Mouse (Mus musculus) embryo, embryonic 11.5 days (tissue): ENCODE results near the gene Psg22.
"Not testable (repeated sequence)": the region's sequence is repeated elsewhere in the genome, so short reads cannot be mapped to it uniquely, and the experiment has no call there.

Source experiments
- DNase-seq: peaks from one replicate; pipeline ENCODE4 v3.0.0-alpha.2; 2012; ENCODE audit warnings: low read depth, low spot score

Gene Psg22

GRCm38 (mm10) chr7:18717790-18718189 is at the start of gene Psg22:
TSS of gene Psg22 (plus strand) at chr7:18718090.
- no peak for DNase-seq

- DNase-seq = peak; percentile 17
Measured at GRCm38 (mm10) chr7:18679772-18680171, 38.1 kb upstream of the Psg22 start.

DNA sequence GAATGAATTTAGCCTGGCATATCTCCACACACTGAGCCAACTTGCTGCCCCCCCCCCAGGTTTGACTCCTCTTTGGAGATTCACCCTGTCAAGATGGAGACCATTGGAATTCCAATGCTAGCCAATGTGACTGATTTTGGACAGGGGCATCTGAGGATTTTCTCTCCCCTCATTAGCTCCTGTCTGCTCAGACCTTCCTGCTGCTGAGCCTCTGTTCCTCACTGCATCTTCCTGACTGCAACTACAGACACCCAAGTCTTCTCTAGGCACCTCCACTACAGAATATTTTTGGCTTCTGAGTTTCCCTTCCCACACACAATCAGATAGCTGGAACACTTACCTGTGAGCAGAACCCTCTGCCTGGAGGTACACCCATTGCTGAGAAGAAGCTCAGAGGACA is 32.3 kb upstream of the Psg22 start:
- no peak for DNase-seq

- no peak for DNase-seq
Measured at GRCm38 (mm10) chr7:18686085-18686484, 31.8 kb upstream of the Psg22 start, which contains the start of gene Psg20. TSS of gene Psg20 (minus strand) at chr7:18686185.

- DNase-seq = not testable (repeated sequence)
Measured at GRCm38 (mm10) chr7:18710331-18710730, 7.6 kb upstream of the Psg22 start.

DNA sequence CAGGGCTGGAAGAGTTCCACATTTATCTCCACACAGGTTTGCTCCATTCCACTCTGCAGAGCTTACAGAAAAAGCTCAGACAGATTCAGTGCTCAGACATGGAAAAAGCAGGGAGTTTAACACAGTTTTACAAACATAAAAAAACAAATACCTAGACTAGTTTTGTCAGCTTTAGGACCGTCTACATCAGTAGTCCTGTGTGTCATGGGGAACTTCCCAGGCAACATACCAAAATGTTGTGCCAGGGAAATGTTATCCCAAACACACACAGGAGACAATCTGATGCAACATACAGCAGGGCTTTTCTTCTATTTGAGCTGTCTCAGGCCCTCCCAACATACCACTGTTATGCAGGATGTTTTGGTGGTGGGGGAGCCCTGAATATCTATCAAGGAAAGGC is 7.0 kb upstream of the Psg22 start:
- DNase-seq = no peak

- no peak for DNase-seq
Measured at GRCm38 (mm10) chr7:18715546-18715945, 2.3 kb upstream of the Psg22 start.

DNA sequence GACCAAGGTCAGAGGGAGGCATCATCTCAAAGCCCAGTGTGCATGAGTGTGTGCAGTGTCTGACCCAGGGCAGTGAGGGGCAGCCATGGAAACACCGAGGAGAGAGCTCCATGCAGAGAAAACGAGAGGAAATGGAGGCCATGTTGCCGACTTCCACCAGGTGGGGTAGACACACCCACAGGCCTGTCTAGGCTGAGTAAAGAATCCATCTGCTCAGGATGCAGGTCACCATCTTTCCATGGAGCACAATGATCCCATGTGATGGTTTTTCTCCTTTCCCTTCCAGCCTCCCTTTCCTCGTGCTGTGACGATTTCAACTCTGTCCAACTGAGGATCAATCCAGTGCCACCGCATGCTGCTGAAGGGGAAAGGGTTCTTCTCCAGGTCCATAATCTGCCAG is 6.1 kb downstream of the Psg22 start:
- no peak for DNase-seq

GRCm38 (mm10) chr7:18725931-18726330 is 8.0 kb downstream of the Psg22 start:
- DNase-seq = not testable (repeated sequence)

DNA sequence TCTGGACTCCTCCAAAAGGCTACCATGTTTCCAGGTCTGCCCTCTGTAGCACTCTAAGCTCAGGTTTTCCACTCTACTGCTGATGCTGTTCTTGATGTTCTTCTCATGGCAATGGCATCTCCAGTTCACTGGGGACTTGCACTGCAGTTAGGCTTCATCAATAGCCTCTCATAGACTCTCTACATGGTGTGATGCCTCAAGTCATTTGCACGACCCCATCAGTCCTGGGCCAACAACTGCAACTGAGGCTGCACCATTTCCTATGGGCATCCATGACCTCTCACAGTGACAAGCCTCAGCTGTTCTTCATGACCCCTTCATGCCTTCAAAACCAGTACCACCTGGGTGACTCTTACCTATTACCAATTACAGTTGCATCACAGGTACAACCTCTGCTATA is 10.5 kb downstream of the Psg22 start:
- DNase-seq = no peak

DNA sequence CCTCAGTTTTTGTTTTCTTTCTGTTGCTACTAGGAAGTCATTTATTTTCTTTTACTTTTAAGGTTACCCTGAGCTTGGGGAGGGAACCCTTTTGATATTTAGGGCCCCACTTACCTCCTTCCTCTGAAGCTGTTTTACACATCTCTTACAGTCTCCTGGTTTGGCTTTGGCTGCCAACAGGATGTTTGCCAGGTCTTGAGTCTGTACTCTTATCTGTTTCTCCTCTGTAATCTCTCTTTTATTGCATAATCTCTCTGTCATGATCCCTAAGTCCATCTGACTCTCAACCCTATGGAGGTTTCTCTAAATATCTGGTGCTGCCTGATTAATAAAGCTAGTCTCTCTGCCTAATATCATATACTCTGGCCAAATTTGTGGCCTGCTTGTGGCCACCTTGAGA is 15.2 kb downstream of the Psg22 start:
- DNase-seq = no peak

GRCm38 (mm10) chr7:18734451-18734850 is 16.6 kb downstream of the Psg22 start:
- DNase-seq = no peak

GRCm38 (mm10) chr7:18746189-18746860 is 28.4 kb downstream of the Psg22 start:
- DNase-seq = no peak

GRCm38 (mm10) chr7:18747420-18747819 is 29.5 kb downstream of the Psg22 start:
- DNase-seq = not testable (repeated sequence)

GRCm38 (mm10) chr7:18748994-18749895 is 31.4 kb downstream of the Psg22 start:
- no peak for DNase-seq

DNA sequence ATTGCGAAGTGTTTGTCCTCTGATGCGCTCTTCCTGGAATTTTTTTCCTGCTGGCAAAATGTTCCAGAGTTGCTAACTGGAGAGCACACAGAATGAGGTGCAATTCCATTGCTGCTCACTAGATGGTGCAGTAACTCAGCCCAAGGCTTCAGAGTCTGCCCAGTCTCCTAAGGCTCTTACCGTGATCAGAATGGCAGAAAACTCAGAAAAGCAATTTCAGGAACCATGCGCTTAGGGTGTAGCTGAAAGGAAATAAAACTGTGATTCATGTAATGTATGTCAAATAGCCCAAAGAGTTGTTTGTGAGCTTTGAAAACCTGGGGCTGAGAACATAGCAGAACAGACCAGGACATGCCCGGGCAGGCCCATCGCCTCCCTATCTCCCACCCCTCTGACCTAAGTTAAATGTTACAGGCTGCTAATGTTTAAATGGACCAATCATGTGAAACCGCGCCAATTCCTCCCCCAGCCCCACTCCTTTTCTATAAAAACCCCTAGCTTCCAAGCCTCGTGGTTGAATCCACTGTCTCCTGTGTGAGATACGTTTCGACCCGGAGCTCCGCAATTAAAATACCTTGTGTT is 32.1 kb downstream of the Psg22 start:
- peak; percentile 44 for DNase-seq

GRCm38 (mm10) chr7:18760152-18760551 is 42.3 kb downstream of the Psg22 start:
- DNase-seq = not testable (repeated sequence)

DNA sequence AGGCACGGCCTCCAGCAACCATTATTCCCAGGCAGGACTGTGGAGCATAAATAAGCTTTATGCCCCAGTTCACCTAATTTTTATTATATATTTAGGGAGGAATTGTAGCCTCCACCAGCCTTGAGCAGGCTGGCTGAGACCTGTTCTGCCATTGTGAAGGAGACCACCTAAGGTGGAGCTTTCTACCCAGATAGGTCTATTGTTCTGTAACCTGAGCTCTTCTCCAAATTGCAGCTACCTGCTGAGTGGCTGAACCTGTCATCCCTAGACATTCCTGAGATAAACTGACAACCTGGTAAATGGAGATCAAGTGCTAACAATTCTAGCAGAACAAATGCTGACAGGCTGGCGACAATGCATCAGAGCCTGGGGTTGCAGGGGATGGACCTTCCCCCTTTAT is 45.0 kb downstream of the Psg22 start:
- not testable (repeated sequence) for DNase-seq
